Mouse (Mus musculus) telencephalon, adult 2 months (tissue): ENCODE data around the gene Ccdc174.
"Not testable (repeated sequence)": the region's sequence is repeated elsewhere in the genome, so short reads cannot be mapped to it uniquely, and the experiment has no call there.

Experiments used
- DNase-seq: peaks from one replicate; pipeline ENCODE4 v3.0.0-alpha.2; 2011; ENCODE audit warnings: low read depth, low spot score

The Ccdc174 gene

GRCm38 (mm10) chr6:91877885-91878651 is at the start of gene Ccdc174:
Ccdc174 (plus strand) TSS chr6:91878053.
- peak; percentile 98 for DNase-seq

- DNase-seq: no peak
Measured at GRCm38 (mm10) chr6:91832863-91833440, 44.9 kb upstream of the Ccdc174 start.

GRCm38 (mm10) chr6:91839010-91839871 is 38.6 kb upstream of the Ccdc174 start:
- peak; percentile 70 for DNase-seq

- DNase-seq: no peak
Measured at GRCm38 (mm10) chr6:91842897-91843627, 34.8 kb upstream of the Ccdc174 start.

GRCm38 (mm10) chr6:91843628-91844153 is 34.2 kb upstream of the Ccdc174 start:
- DNase-seq: no peak

GRCm38 (mm10) chr6:91852550-91852949 is 25.3 kb upstream of the Ccdc174 start:
- no peak for DNase-seq

GRCm38 (mm10) chr6:91858339-91858738 is 19.5 kb upstream of the Ccdc174 start:
- DNase-seq: no peak

GRCm38 (mm10) chr6:91862848-91863247 is 15.0 kb upstream of the Ccdc174 start:
- no peak for DNase-seq

GRCm38 (mm10) chr6:91864595-91864994 is 13.3 kb upstream of the Ccdc174 start:
- DNase-seq: no peak

- peak; percentile 83 for DNase-seq
Measured at GRCm38 (mm10) chr6:91865601-91866000, 12.3 kb upstream of the Ccdc174 start.

- no peak for DNase-seq
Measured at GRCm38 (mm10) chr6:91868091-91868490, 9.8 kb upstream of the Ccdc174 start.

GRCm38 (mm10) chr6:91872781-91873180 is 5.1 kb upstream of the Ccdc174 start:
- no peak for DNase-seq

GRCm38 (mm10) chr6:91883859-91884258 is 6.0 kb downstream of the Ccdc174 start:
- DNase-seq: no peak

GRCm38 (mm10) chr6:91889255-91889906 is 11.5 kb downstream of the Ccdc174 start:
- no peak for DNase-seq

- DNase-seq: no peak
Measured at GRCm38 (mm10) chr6:91890615-91891014, 12.8 kb downstream of the Ccdc174 start.

GRCm38 (mm10) chr6:91891776-91892175 is 13.9 kb downstream of the Ccdc174 start:
- DNase-seq: no peak

- DNase-seq: no peak
Measured at GRCm38 (mm10) chr6:91896783-91897182, 18.9 kb downstream of the Ccdc174 start.

GRCm38 (mm10) chr6:91901505-91901904 is 23.7 kb downstream of the Ccdc174 start:
- peak; percentile 72 for DNase-seq

GRCm38 (mm10) chr6:91902509-91902908 is 24.7 kb downstream of the Ccdc174 start, which contains the start of gene 4930590J08Rik:
4930590J08Rik (plus strand) TSS chr6:91902809.
- not testable (repeated sequence) for DNase-seq

GRCm38 (mm10) chr6:91914011-91914410 is 36.2 kb downstream of the Ccdc174 start:
- DNase-seq: no peak

GRCm38 (mm10) chr6:91917286-91917685 is 39.4 kb downstream of the Ccdc174 start:
- peak; percentile 72 for DNase-seq
